Mouse (Mus musculus) heart, embryonic 15.5 days (tissue): ENCODE results near the gene Col20a1. TPM values are rescaled to one million over a fixed set of nuclear protein-coding genes. Genes with fewer than 3 reads are reported as not detected.
A peak's percentile ranks its signal among the peaks of the same experiment; 100 is the strongest.

Experiments
- ATAC-seq: fragments of 200-750 bp; cut with Nextera tagmentation; replicated peaks from 2 replicates; pipeline ENCODE4 v1.8.0; 2017; ENCODE audit warnings: low read depth, moderate TSS enrichment; ENCODE audit not compliant: insufficient number of reproducible peaks, insufficient read depth, low FRiP score
- H3K27ac ChIP-seq: fragments of 300-500 bp; sonication (generic); 2 replicates; pipeline ENCODE4 v1.5.1; 2015; ENCODE audit warnings: mild to moderate bottlenecking, inconsistent platforms
- H3K27me3 ChIP-seq: fragments of 300-500 bp; sonication (generic); 2 replicates; pipeline ENCODE4 v1.6.1; 2015; ENCODE audit warnings: inconsistent platforms
- H3K36me3 ChIP-seq: fragments of 300-500 bp; sonication (generic); 2 replicates; pipeline ENCODE4 v1.6.1; 2015; ENCODE audit warnings: mild to moderate bottlenecking, inconsistent platforms
- H3K4me1 ChIP-seq: fragments of 300-500 bp; sonication (generic); replicated peaks from 2 replicates; pipeline ENCODE4 v1.6.1; 2015; ENCODE audit warnings: inconsistent platforms
- H3K4me2 ChIP-seq: fragments of 300-500 bp; sonication (generic); 2 replicates; pipeline ENCODE4 v1.6.1; 2015; ENCODE audit warnings: inconsistent platforms, mild to moderate bottlenecking, moderate library complexity
- H3K4me3 ChIP-seq: fragments of 300-500 bp; sonication (generic); 2 replicates; pipeline ENCODE4 v1.5.1; 2015; ENCODE audit warnings: mild to moderate bottlenecking, inconsistent platforms
- H3K9ac ChIP-seq: fragments of 300-500 bp; sonication (generic); 2 replicates; pipeline ENCODE4 v1.6.1; 2015; ENCODE audit warnings: mild to moderate bottlenecking, inconsistent platforms
- H3K9me3 ChIP-seq: fragments of 300-500 bp; sonication (generic); replicated peaks from 2 replicates; pipeline ENCODE4 v1.6.1; 2016; ENCODE audit warnings: inconsistent platforms
- WGBS: fragments of 180-500 bp; shearing (Covaris S2); methylation state at CpG from one replicate; pipeline ENCODE4 v1.1.7; 2015; ENCODE audit warnings: mixed read lengths; 5-methylcytosine and 5-hydroxymethylcytosine counted together
- polyA plus RNA-seq: library from polyadenylated mRNA; unstranded; fragments of >200 nt; fragmentation: Nextera tagmentation; extraction: Ambion mirVana; gene quantifications from 2 replicates; pipeline ENCODE4 v1.2.1, GENCODE M21; 2015

The Col20a1 gene
- polyA plus RNA-seq, 1 experiment from 2014 or later: 0.04 TPM

DNA sequence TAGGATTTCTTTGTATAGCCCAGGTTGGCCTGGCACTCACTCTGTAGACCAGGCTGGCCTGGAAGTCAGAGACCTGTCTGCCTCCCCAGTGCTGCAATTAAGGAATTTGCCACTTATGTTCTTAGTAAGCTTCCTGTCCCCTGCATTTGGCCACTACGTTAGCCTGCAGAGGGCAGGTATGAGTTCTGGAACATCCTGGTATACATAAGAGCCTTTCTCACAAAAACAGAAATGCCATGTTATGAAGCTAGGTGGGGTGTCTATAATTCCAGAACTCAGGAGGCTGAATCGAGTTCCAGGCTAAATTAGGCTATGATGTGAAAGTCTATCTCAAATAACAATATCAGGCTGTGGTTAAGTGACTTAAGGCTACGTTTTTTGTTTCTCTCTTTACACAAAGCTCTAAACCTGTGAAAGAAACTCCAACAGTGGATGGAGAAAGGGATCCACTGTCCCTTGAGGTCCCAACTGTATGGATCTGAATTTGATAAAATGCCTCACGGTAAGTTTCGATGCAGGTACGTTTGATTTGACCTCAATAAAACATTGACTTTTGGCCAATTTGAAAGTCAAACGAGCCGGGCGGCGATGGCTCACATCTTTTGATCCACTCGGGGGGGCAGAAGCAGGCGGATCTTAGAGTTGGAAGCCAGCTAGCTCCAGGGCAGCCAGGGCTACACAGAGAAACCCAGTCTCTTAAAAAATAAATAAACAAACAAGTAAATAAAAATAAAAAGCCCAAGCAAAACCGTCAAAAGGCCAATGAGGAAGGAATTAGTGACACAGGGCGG is 20.0 kb upstream of the Col20a1 start:
- 10% methylated on average over 14 of the region's 14 CpGs for WGBS
- peak overlapping the region; percentile 66 for H3K4me2 ChIP-seq
- H3K9me3 ChIP-seq: no peaks in the 10 kb centered on the region
- H3K4me3 ChIP-seq: peak overlapping the region; percentile 89
- H3K27me3 ChIP-seq: no peaks in the 10 kb centered on the region
- peak overlapping the region; percentile 91 for H3K9ac ChIP-seq
- H3K36me3 ChIP-seq: peaks cover 10% of the 10 kb centered on the region; the same call in 1 of the 2 replicates
- no peak for ATAC-seq
- H3K4me1 ChIP-seq: peaks cover 42% of the 10 kb centered on the region
- peak overlapping the region; percentile 90 for H3K27ac ChIP-seq

DNA sequence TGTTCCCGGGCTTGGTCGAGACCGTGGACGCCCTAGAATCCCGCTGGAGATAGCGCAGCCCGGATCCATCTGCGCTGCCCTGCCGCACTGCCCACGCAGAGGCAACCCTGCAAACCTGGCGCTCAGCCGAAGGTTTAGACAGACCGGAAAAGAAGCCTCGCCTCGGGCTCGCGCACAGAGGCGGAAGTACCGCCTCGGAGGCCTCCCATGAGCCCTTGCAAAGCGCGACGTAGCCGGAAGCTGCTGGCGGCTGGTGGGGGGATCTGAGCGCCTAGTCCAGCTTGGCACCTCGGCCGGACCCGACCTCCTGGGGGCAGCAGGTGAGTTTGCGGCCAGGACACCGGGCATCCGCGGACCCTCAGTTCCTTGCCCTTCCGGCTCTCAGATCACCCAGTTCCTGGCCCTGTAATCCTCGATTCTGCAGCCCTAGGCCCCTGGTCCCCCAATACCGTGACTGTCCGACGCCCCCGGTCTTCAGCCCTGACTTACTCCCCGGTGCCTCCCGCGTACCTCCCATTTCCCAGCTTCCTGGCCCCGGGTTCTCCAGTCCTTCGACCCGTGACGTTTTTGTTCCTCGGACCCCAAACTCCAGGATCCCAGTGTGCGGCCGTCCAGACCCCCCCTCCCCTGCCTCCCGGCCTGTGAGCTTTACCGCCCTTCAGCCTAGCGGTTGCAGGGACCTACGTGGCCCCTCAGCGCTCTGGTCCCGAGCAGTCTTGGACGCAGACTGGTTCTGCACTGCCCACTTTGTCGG is 19.1 kb upstream of the Col20a1 start, which contains the start of gene Arfgap1:
TSS of gene Arfgap1 (plus strand) at position 216 of the 754 bp plus-strand sequence.
- H3K36me3 ChIP-seq: peaks cover 19% of the 10 kb centered on the region
- ATAC-seq: peak; percentile 89
- peak within 1 kb of the TSS; percentile 91 for H3K9ac ChIP-seq
- WGBS: under 1% methylated on average over 57 of the region's 57 CpGs
- H3K4me2 ChIP-seq: peak within 1 kb of the TSS; percentile 66
- H3K27me3 ChIP-seq: no peaks in the 10 kb centered on the region
- peak within 1 kb of the TSS; percentile 90 for H3K27ac ChIP-seq
- H3K4me1 ChIP-seq: peaks cover 42% of the 10 kb centered on the region
- peak within 1 kb of the TSS; percentile 89 for H3K4me3 ChIP-seq
- H3K9me3 ChIP-seq: no peaks in the 10 kb centered on the region

DNA sequence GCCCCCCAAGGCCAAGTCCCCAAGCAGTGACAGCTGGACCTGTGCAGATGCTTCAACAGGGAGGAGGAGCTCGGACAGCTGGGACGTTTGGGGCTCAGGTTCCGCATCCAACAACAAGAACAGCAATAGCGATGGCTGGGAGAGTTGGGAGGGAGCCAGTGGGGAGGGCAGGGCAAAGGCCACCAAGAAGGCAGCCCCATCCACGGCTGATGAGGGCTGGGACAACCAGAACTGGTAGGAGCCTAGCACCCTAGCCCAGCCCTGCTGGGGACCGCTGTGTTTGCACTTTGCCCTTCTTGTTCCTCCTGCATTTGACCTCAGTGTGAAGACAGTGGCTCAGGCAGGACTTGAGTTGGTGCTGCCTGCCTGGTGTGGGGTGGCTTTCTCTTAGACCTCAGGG is 5.2 kb upstream of the Col20a1 start:
- H3K4me3 ChIP-seq: no peak overlapping the region
- H3K9me3 ChIP-seq: no peaks in the 10 kb centered on the region
- no peak for ATAC-seq
- 78% methylated on average over 6 of the region's 6 CpGs for WGBS
- H3K36me3 ChIP-seq: peaks cover 66% of the 10 kb centered on the region
- H3K27me3 ChIP-seq: no peaks in the 10 kb centered on the region
- no peak overlapping the region for H3K9ac ChIP-seq
- H3K4me1 ChIP-seq: no peaks in the 10 kb centered on the region
- no peak overlapping the region for H3K4me2 ChIP-seq
- no peak overlapping the region for H3K27ac ChIP-seq

DNA sequence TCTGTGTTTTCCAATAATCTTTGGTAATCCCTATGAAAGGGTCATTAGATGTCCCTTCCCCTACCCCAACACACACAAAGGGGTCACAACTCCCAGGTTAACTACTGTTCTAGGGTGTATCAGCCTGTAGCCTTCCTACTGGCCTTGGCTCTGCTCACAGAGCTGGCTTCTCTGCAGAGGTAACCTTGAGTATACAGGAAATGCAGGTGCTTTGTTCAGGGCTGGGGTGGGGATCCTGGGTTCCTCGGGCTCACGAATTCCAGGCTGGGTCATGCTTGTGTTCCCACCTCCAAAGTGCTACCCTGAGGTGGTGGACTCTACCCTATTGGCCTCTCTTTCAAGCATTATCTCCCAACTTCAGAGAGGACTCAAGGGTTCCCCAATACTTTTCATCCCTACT is 700 bp upstream of the Col20a1 start:
- no peak overlapping the region for H3K27ac ChIP-seq
- ATAC-seq: no peak

DNA sequence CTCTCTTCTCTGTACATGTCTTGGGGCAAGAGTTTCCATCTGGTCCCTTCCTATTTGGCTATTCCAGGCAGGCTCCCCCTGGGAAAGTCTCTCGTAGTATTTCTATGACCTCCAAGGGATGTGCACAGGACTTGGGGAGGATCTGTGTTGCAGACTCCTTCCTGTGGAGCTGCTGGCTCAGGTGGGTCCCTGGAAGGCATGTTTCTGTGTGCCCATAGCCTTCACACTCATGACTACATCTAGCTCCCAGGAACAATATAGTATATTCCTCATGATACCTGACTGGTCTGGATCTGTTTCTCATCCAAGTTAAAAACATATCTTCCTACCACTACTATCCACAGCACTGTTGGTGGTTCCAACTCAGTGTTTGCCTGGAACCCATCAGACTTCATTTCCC is 666 bp downstream of the Col20a1 start:
- Histone ChIP-seq H3K4me3 (no peak overlapping the region), H3K4me2 (no peak overlapping the region), H3K27ac (no peak overlapping the region), H3K27me3 (no peaks in the 10 kb centered on the region), H3K4me1 (peaks cover 10% of the 10 kb centered on the region), H3K9me3 (no peaks in the 10 kb centered on the region), H3K9ac (no peak overlapping the region), H3K36me3 (peaks cover 9% of the 10 kb centered on the region)
- 73% methylated on average over 1 of the region's 1 CpGs for WGBS
- no peak for ATAC-seq

More for the DNA sequence above, 700 bp upstream of the Col20a1 start:
- Histone ChIP-seq H3K9me3 (no peaks in the 10 kb centered on the region), H3K4me3 (no peak overlapping the region), H3K4me2 (no peak overlapping the region), H3K27me3 (no peaks in the 10 kb centered on the region), H3K4me1 (peaks cover 10% of the 10 kb centered on the region), H3K9ac (no peak overlapping the region), H3K36me3 (peaks cover 23% of the 10 kb centered on the region)
- 78% methylated on average over 2 of the region's 2 CpGs for WGBS

DNA sequence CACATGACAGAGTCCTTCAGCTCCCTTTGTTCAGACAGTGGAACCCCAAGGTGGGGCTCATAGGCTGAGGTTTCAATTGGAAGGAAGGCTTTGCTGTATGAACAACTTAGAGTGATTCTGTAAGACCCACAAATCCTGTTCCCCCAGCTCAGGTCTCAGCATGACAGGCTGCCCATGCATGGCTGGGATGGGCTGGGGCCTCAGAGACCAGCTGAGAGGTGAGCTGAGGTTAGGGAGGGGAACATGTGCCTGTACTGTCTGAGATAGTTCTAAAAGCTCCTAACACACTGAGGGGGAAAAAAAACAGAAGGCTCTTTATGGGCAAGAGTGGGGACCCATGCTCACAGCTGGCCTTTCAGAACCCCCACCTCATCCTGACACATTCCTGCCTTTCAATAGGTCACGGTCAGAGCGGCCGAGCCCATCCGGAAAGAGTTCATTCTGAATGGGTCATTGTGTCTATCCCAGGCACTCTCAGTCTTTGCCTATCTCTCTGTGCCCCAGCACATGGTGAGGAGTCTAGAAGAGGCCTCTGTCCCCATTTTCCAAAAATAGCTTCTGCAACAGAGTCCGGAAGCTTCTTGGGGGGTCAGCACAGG is 1.2 kb downstream of the Col20a1 start:
- H3K9me3 ChIP-seq: no peaks in the 10 kb centered on the region
- 34% methylated on average over 5 of the region's 5 CpGs for WGBS

GRCm38 (mm10) chr2:180988347-180988913 is 2.1 kb downstream of the Col20a1 start:
- peaks cover 10% of the 10 kb centered on the region for H3K4me1 ChIP-seq
- no peaks in the 10 kb centered on the region for H3K36me3 ChIP-seq
- H3K27ac ChIP-seq: no peak overlapping the region
- no peak for ATAC-seq
- 58% methylated on average over 3 of the region's 3 CpGs for WGBS
- no peaks in the 10 kb centered on the region for H3K9me3 ChIP-seq
- H3K9ac ChIP-seq: no peak overlapping the region
- no peak overlapping the region for H3K4me3 ChIP-seq
- H3K27me3 ChIP-seq: no peaks in the 10 kb centered on the region
- H3K4me2 ChIP-seq: no peak overlapping the region

More for the DNA sequence above, 1.2 kb downstream of the Col20a1 start:
- H3K4me3 ChIP-seq: no peak overlapping the region
- H3K36me3 ChIP-seq: peaks cover 5% of the 10 kb centered on the region; the same call in 1 of the 2 replicates
- peaks cover 10% of the 10 kb centered on the region for H3K4me1 ChIP-seq
- H3K4me2 ChIP-seq: no peak overlapping the region
- no peaks in the 10 kb centered on the region for H3K27me3 ChIP-seq
- no peak overlapping the region for H3K27ac ChIP-seq
- no peak overlapping the region for H3K9ac ChIP-seq
- ATAC-seq: no peak

- H3K36me3 ChIP-seq: no peaks in the 10 kb centered on the region
- H3K4me3 ChIP-seq: no peak overlapping the region
- WGBS: 79% methylated on average over 1 of the region's 1 CpGs
- H3K9ac ChIP-seq: no peak overlapping the region
- H3K4me2 ChIP-seq: no peak overlapping the region
- no peaks in the 10 kb centered on the region for H3K9me3 ChIP-seq
- H3K27me3 ChIP-seq: no peaks in the 10 kb centered on the region
- ATAC-seq: no peak
- no peak overlapping the region for H3K27ac ChIP-seq
- peaks cover 10% of the 10 kb centered on the region for H3K4me1 ChIP-seq
Observed at GRCm38 (mm10) chr2:180988948-180989347, 2.6 kb downstream of the Col20a1 start.

GRCm38 (mm10) chr2:180990347-180990746 is 4.0 kb downstream of the Col20a1 start:
- H3K27me3 ChIP-seq: peaks cover 11% of the 10 kb centered on the region; the same call in 1 of the 2 replicates
- no peak for ATAC-seq
- no peaks in the 10 kb centered on the region for H3K9me3 ChIP-seq
- WGBS: 60% methylated on average over 4 of the region's 4 CpGs
- peaks cover 10% of the 10 kb centered on the region for H3K4me1 ChIP-seq
- H3K36me3 ChIP-seq: no peaks in the 10 kb centered on the region
- H3K4me2 ChIP-seq: no peak overlapping the region
- no peak overlapping the region for H3K9ac ChIP-seq
- H3K27ac ChIP-seq: no peak overlapping the region
- H3K4me3 ChIP-seq: no peak overlapping the region

- ATAC-seq: no peak
- Histone ChIP-seq H3K4me3 (no peak overlapping the region), H3K4me2 (no peak overlapping the region), H3K36me3 (no peaks in the 10 kb centered on the region), H3K27me3 (peaks cover 15% of the 10 kb centered on the region; the same call in 1 of the 2 replicates), H3K4me1 (no peaks in the 10 kb centered on the region), H3K9me3 (no peaks in the 10 kb centered on the region), H3K27ac (no peak overlapping the region), H3K9ac (no peak overlapping the region)
- 58% methylated on average over 2 of the region's 2 CpGs for WGBS
Observed at GRCm38 (mm10) chr2:180994360-180994759, 8.0 kb downstream of the Col20a1 start.

- H3K36me3 ChIP-seq: no peaks in the 10 kb centered on the region
- H3K9me3 ChIP-seq: no peaks in the 10 kb centered on the region
- no peaks in the 10 kb centered on the region for H3K4me1 ChIP-seq
- H3K9ac ChIP-seq: no peak overlapping the region
- 73% methylated on average over 4 of the region's 4 CpGs for WGBS
- peaks cover 15% of the 10 kb centered on the region; the same call in 1 of the 2 replicates for H3K27me3 ChIP-seq
- ATAC-seq: no peak
- H3K4me2 ChIP-seq: no peak overlapping the region
- no peak overlapping the region for H3K27ac ChIP-seq
- H3K4me3 ChIP-seq: no peak overlapping the region
Observed at GRCm38 (mm10) chr2:180995457-180995856, 9.1 kb downstream of the Col20a1 start.
